Mouse (Mus musculus): Measurements from ENCODE around the gene Cd72.

Cd72 gene

GRCm38 (mm10) chr4:43478906-43479832 lies 24.7 kb upstream of the Cd72 start:
- peak in 1 of 2 experiments; percentile 40 for DNase-seq (ENCODE audit: low spot score in 2 of 2)

GRCm38 (mm10) chr4:43478534-43478858 lies 24.1 kb upstream of the Cd72 start:
- DNase-seq (ENCODE audit: low spot score in 2 of 2): no peak

- peak; percentile 76 for DNase-seq (ENCODE audit: low spot score in 2 of 2)
Measured at GRCm38 (mm10) chr4:43477857-43478533, 23.6 kb upstream of the Cd72 start.

- no peak for DNase-seq (ENCODE audit: low spot score in 2 of 2)
Measured at GRCm38 (mm10) chr4:43476604-43477003, 22.2 kb upstream of the Cd72 start.

GRCm38 (mm10) chr4:43473636-43474035 lies 19.2 kb upstream of the Cd72 start:
- DNase-seq (ENCODE audit: low spot score in 2 of 2): no peak

GRCm38 (mm10) chr4:43470301-43470700 lies 15.9 kb upstream of the Cd72 start:
- DNase-seq (ENCODE audit: low spot score in 2 of 2): no peak

GRCm38 (mm10) chr4:43466872-43467271 lies 12.4 kb upstream of the Cd72 start:
- no peak for DNase-seq (ENCODE audit: low spot score in 2 of 2)

- no peak for DNase-seq (ENCODE audit: low spot score in 2 of 2)
Measured at GRCm38 (mm10) chr4:43465935-43466334, 11.5 kb upstream of the Cd72 start.

GRCm38 (mm10) chr4:43463102-43463501 lies 8.7 kb upstream of the Cd72 start:
- DNase-seq (ENCODE audit: low spot score in 2 of 2): no peak

GRCm38 (mm10) chr4:43457124-43457523 lies 2.7 kb upstream of the Cd72 start:
- no peak for DNase-seq (ENCODE audit: low spot score in 2 of 2)

- no peak for DNase-seq (ENCODE audit: low spot score in 2 of 2)
Measured at GRCm38 (mm10) chr4:43456470-43456869, 2.0 kb upstream of the Cd72 start.

GRCm38 (mm10) chr4:43453413-43453812 lies 1.0 kb downstream of the Cd72 start:
- no peak for DNase-seq (ENCODE audit: low spot score in 2 of 2)

GRCm38 (mm10) chr4:43452315-43452714 lies 2.1 kb downstream of the Cd72 start:
- DNase-seq (ENCODE audit: low spot score in 2 of 2): no peak

GRCm38 (mm10) chr4:43448554-43448953 lies 5.9 kb downstream of the Cd72 start:
- DNase-seq (ENCODE audit: low spot score in 2 of 2): no peak

GRCm38 (mm10) chr4:43447251-43447650 lies 7.2 kb downstream of the Cd72 start:
- DNase-seq (ENCODE audit: low spot score in 2 of 2): no peak

- DNase-seq (ENCODE audit: low spot score in 2 of 2): no peak
Measured at GRCm38 (mm10) chr4:43443511-43443910, 10.9 kb downstream of the Cd72 start.

- peak; percentile 52 for DNase-seq (ENCODE audit: low spot score in 2 of 2)
Measured at GRCm38 (mm10) chr4:43442456-43443361, 11.7 kb downstream of the Cd72 start.

GRCm38 (mm10) chr4:43442044-43442443 lies 12.4 kb downstream of the Cd72 start:
- peak; percentile 99 for DNase-seq (ENCODE audit: low spot score in 2 of 2)

GRCm38 (mm10) chr4:43441639-43442038 lies 12.8 kb downstream of the Cd72 start, which contains the start of gene Tesk1:
Tesk1 (plus strand) TSS chr4:43441939.
- DNase-seq (ENCODE audit: low spot score in 2 of 2): no peak

- no peak for DNase-seq (ENCODE audit: low spot score in 2 of 2)
Measured at GRCm38 (mm10) chr4:43432832-43433231, 21.6 kb downstream of the Cd72 start.

GRCm38 (mm10) chr4:43431690-43432089 lies 22.7 kb downstream of the Cd72 start:
- DNase-seq (ENCODE audit: low spot score in 2 of 2): peak; percentile 63 to 67

GRCm38 (mm10) chr4:43428946-43429345 lies 25.5 kb downstream of the Cd72 start, which contains the start of gene Fam166b:
Fam166b (minus strand) TSS chr4:43429134.
- DNase-seq (ENCODE audit: low spot score in 2 of 2): no peak

Measured in frontal cortex, postnatal 14 days (tissue).